8 mouse cellular contexts compared by ENCODE assay signal in the genomic region with DNA sequence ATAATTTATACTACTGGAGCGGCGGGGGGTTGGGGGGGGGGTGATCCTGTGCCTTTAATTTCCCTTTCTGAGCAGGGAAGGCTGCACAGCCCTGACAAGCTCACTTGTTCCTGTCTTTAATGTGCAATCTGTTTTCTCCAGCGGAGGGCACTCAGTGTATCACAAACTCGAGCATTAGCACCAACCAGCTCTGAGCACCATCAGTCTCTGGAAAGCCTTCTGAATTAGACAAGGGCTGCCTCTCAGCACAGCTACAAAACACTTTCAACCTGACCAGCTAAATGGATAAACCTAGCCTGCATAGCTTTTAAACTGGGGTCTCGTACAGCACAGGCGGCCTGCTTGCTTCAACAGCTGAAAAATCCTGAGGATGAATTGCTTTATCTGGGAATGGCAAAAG. TPM values are rescaled to one million over a fixed set of nuclear protein-coding genes. Genes with fewer than 3 reads are reported as not detected.
A peak's percentile ranks its signal among the peaks of the same experiment; 100 is the strongest.
DNase-seq lines count a peak whose midpoint lies in the region; ATAC-seq lines count a peak whose summit lies in the region.
"Had no signal": no experiment of that assay in that cellular context is flagged by ENCODE, and none has a peak within 500 bp of the region (broad histone marks: within the 10 kb centered on the region; RNA-seq: fewer than 3 reads in every experiment).

A gene (plus strand): TSS at position 113 of the 400 bp plus-strand sequence.

- H3K4me2 ChIP-seq in forebrain, embryonic 13.5 days, result peak within 1 kb of the TSS; percentile 70
- H3K4me2 ChIP-seq in midbrain, embryonic 13.5 days (replicated peaks), result peak within 1 kb of the TSS; percentile 66

- peak within 1 kb of the TSS; percentile 48 for H3K4me3 ChIP-seq in forebrain, embryonic 13.5 days
- peak within 1 kb of the TSS; percentile 60 for H3K4me3 ChIP-seq in midbrain, embryonic 13.5 days (replicated peaks)

- peaks cover 7% of the 10 kb centered on the region; the same call in 1 of the 2 replicates for H3K36me3 ChIP-seq in forebrain, embryonic 13.5 days (ENCODE audit: poor library complexity, severe bottlenecking)
- H3K36me3 ChIP-seq in midbrain, embryonic 13.5 days, result peaks cover 9% of the 10 kb centered on the region; the same call in 1 of the 2 replicates

- peak; percentile 92 for ATAC-seq in forebrain, embryonic 13.5 days
- ATAC-seq in midbrain, embryonic 13.5 days, result peak; percentile 91

- no peaks in the 10 kb centered on the region for H3K27me3 ChIP-seq in forebrain, embryonic 13.5 days
- H3K27me3 ChIP-seq in midbrain, embryonic 13.5 days, result no peaks in the 10 kb centered on the region

- no peak within 1 kb of the TSS; the same call in 1 of the 2 replicates for H3K27ac ChIP-seq in forebrain, embryonic 13.5 days
- H3K27ac ChIP-seq in midbrain, embryonic 13.5 days, result peak within 1 kb of the TSS; percentile 64

- H3K9me3 ChIP-seq in forebrain, embryonic 13.5 days (replicated peaks), result no peaks in the 10 kb centered on the region
- no peaks in the 10 kb centered on the region for H3K9me3 ChIP-seq in midbrain, embryonic 13.5 days

- DNase-seq in MN1 (ENCODE audit: low spot score), result peak; percentile 15
- peak; percentile 71 for DNase-seq in brain, embryonic 18.5 days (ENCODE audit: low read depth, low spot score)
- peak; percentile 69 to 74 for DNase-seq in layer of hippocampus, adult 8-10 months (ENCODE audit: low spot score in 2 of 2)
- DNase-seq in B cell, adult 2 months, result no peak
- DNase-seq in spleen, postnatal 14 days (ENCODE audit: low spot score in 2 of 2), result no peak

- 4% methylated on average over 6 of the region's 6 CpGs for WGBS in forebrain, embryonic 13.5 days
- 7% methylated on average over 6 of the region's 6 CpGs for WGBS in midbrain, embryonic 13.5 days

- peak within 1 kb of the TSS; percentile 65 for H3K9ac ChIP-seq in forebrain, embryonic 13.5 days
- peak within 1 kb of the TSS; percentile 69 for H3K9ac ChIP-seq in midbrain, embryonic 13.5 days (replicated peaks)

- H3K4me1 ChIP-seq in forebrain, embryonic 13.5 days, result 0 out of 2 replicates have a peak, but pooled peaks cover 5% of the 10 kb centered on the region
- 0 out of 2 replicates have a peak, but pooled peaks cover 5% of the 10 kb centered on the region for H3K4me1 ChIP-seq in midbrain, embryonic 13.5 days (replicated peaks)

RNA-seq across cellular contexts. Expression of the gene that starts here (rescaled TPM):
- 7.9 and 8.7 TPM in 2 replicates for polyA plus RNA-seq in forebrain, embryonic 13.5 days (2015; fragmentation: Nextera tagmentation; extraction: Ambion mirVana)
- 10 to 100 TPM; 48.0 to 68.3 (median 56.2) TPM for total RNA-seq in layer of hippocampus, adult 8-10 months (2022)
- 8.7 and 9.7 TPM in 2 replicates for polyA plus RNA-seq in midbrain, embryonic 13.5 days (2015; fragmentation: Nextera tagmentation; extraction: Ambion mirVana)
- total RNA-seq: neutrophil, adult 5-6 weeks had no signal

Comparison
In these comparisons a context has a peak if more than half of its experiments do, and no peak if none do; other contexts are left out.
1. DNase-seq: peak in MN1 (single experiment), brain, embryonic 18.5 days (single experiment) and layer of hippocampus, adult 8-10 months (2 of 2); none in B cell, adult 2 months (0 of 2) and spleen, postnatal 14 days (0 of 2).